Comparison of ENCODE assay signal across 9 mouse cellular contexts in genomic region chr8:92817928-92818818, GRCm38 (mm10). TPM values are rescaled to one million over a fixed set of nuclear protein-coding genes. Genes with fewer than 3 reads are reported as not detected.
A peak's percentile ranks its signal among the peaks of the same experiment; 100 is the strongest.
DNase-seq lines count a peak whose midpoint lies in the region; ATAC-seq lines count a peak whose summit lies in the region.
"Had no signal": no experiment of that assay in that cellular context is flagged by ENCODE, and none has a peak within 500 bp of the region (broad histone marks: within the 10 kb centered on the region; RNA-seq: fewer than 3 reads in every experiment).

No protein-coding gene starts in this region.

- no peak overlapping the region for H3K27ac ChIP-seq in hindbrain, embryonic 13.5 days
- H3K27ac ChIP-seq: macrophage had no signal

- H3K36me3 ChIP-seq in hindbrain, embryonic 13.5 days = no peaks in the 10 kb centered on the region

- no peaks in the 10 kb centered on the region for H3K9me3 ChIP-seq in hindbrain, embryonic 13.5 days

- peak; percentile 81 for ATAC-seq in hindbrain, embryonic 13.5 days (ENCODE audit: low FRiP score)

- WGBS in hindbrain, embryonic 13.5 days = 21% methylated on average over 5 of the region's 6 CpGs

- peak; percentile 82 for DNase-seq in R1 (ENCODE audit: low read depth, low spot score)
- DNase-seq in cerebellum, postnatal 14 days = peak; percentile 93 to 94
- peak; percentile 85 to 93 for DNase-seq in frontal cortex, postnatal 25 days (ENCODE audit: low spot score in 2 of 2)
- DNase-seq in layer of hippocampus, postnatal 14 days (ENCODE audit: low spot score in 2 of 2) = peak; percentile 91 to 95
- peak; percentile 92 for DNase-seq in lung, postnatal 14 days
- DNase-seq in retina, embryonic 14.5 days (ENCODE audit: low spot score) = peak; percentile 97
- peak; percentile 43 to 48 for DNase-seq in thymus, postnatal 36 days

- no peak overlapping the region for H3K9ac ChIP-seq in hindbrain, embryonic 13.5 days

- H3K4me2 ChIP-seq in hindbrain, embryonic 13.5 days = no peak overlapping the region

- 0 out of 2 replicates have a peak, but pooled peaks cover 5% of the 10 kb centered on the region for H3K27me3 ChIP-seq in hindbrain, embryonic 13.5 days

- H3K4me3 ChIP-seq in hindbrain, embryonic 13.5 days = no peak overlapping the region

- no peaks in the 10 kb centered on the region for H3K4me1 ChIP-seq in hindbrain, embryonic 13.5 days (replicated peaks)

RNA-seq across cellular contexts. Expression of gene Mmp2, which starts 8.9 kb away (rescaled TPM):
- 30.9 and 34.4 TPM in 2 replicates for polyA plus RNA-seq in hindbrain, embryonic 13.5 days (2015; fragmentation: Nextera tagmentation; extraction: Ambion mirVana)
- total RNA-seq in layer of hippocampus, postnatal 14 days (2021) = 10 to 100 TPM in 1 of 2 experiments, 1 to 10 TPM in 1; 8.6 to 13.9 TPM

RNA-seq across cellular contexts. Expression of gene Lpcat2, which starts 37.0 kb away (rescaled TPM):
- 7.5 and 11.3 TPM in 2 replicates for polyA plus RNA-seq in hindbrain, embryonic 13.5 days (2015; fragmentation: Nextera tagmentation; extraction: Ambion mirVana)
- total RNA-seq in layer of hippocampus, postnatal 14 days (2021) = 10 to 100 TPM in 1 of 2 experiments, 1 to 10 TPM in 1; 8.6 to 12.2 TPM

Comparison
In these comparisons a context has a peak if more than half of its experiments do, and no peak if none do; other contexts are left out.
1. DNase-seq: peak in every context shown above with its lines; median percentile 97 in retina, embryonic 14.5 days; 94 in cerebellum, postnatal 14 days; 93 in layer of hippocampus, postnatal 14 days; 92 in lung, postnatal 14 days; 89 in frontal cortex, postnatal 25 days; 82 in R1; 46 in thymus, postnatal 36 days.